Mouse (Mus musculus) lung, postnatal 0 days (tissue): ENCODE results near the gene Chic1. TPM values are rescaled to one million over a fixed set of nuclear protein-coding genes. Genes with fewer than 3 reads are reported as not detected.

Experiments
- ATAC-seq: fragments of 200-750 bp; cut with Nextera tagmentation; 2 replicates; pipeline ENCODE4 v1.8.0; 2017; ENCODE audit warnings: moderate library complexity
- DNase-seq: peaks from one replicate; pipeline ENCODE4 v3.0.0-alpha.2; 2016; ENCODE audit warnings: low spot score
- H3K27ac ChIP-seq: fragments of 300-500 bp; sonication (generic); 2 replicates; pipeline ENCODE4 v1.5.1; 2014; ENCODE audit warnings: antibody characterized with exemption, mild to moderate bottlenecking, low read length, mixed read lengths
- H3K27me3 ChIP-seq: fragments of 300-500 bp; sonication (generic); replicated peaks from 2 replicates; pipeline ENCODE4 v1.6.1; 2014; ENCODE audit warnings: low read length, mixed read lengths; ENCODE audit not compliant: insufficient read depth
- H3K36me3 ChIP-seq: fragments of 300-500 bp; sonication (generic); 2 replicates; pipeline ENCODE4 v1.6.1; 2014; ENCODE audit warnings: low read length, mixed read lengths; ENCODE audit not compliant: insufficient read depth
- H3K4me1 ChIP-seq: fragments of 300-500 bp; sonication (generic); 2 replicates; pipeline ENCODE4 v1.6.1; 2014; ENCODE audit warnings: antibody characterized with exemption, low read depth, low read length, mixed read lengths; ENCODE audit not compliant: insufficient read depth
- H3K4me2 ChIP-seq: fragments of 300-500 bp; sonication (generic); replicated peaks from 2 replicates; pipeline ENCODE4 v1.6.1; 2014; ENCODE audit warnings: low read depth, mild to moderate bottlenecking, low read length, moderate library complexity, mixed read lengths
- H3K4me3 ChIP-seq: fragments of 300-500 bp; sonication (generic); 2 replicates; pipeline ENCODE4 v1.5.1; 2014; ENCODE audit warnings: low read depth, low read length
- H3K9ac ChIP-seq: fragments of 300-500 bp; sonication (generic); replicated peaks from 2 replicates; pipeline ENCODE4 v1.6.1; 2014; ENCODE audit warnings: low read depth, mild to moderate bottlenecking
- H3K9me3 ChIP-seq: fragments of 300-500 bp; sonication (generic); 2 replicates; pipeline ENCODE4 v1.6.1; 2016; ENCODE audit warnings: low read length, mixed read lengths
- CTCF ChIP-seq: IDR thresholded peaks from 2 replicates; pipeline ENCODE4 v1.5.1; 2016; ENCODE audit warnings: antibody characterized with exemption, mild to moderate bottlenecking
- EP300 ChIP-seq: IDR thresholded peaks from 2 replicates; pipeline ENCODE4 v1.6.1; 2016; ENCODE audit warnings: antibody characterized with exemption, mild to moderate bottlenecking, control low read depth
- whole genome bisulfite sequencing: fragments of 180-500 bp; shearing (Covaris S2); extraction: QIAGEN DNeasy Blood & Tissue Kit; methylation state at CpG from one replicate; pipeline ENCODE4 v1.1.7; 2014; 5-methylcytosine and 5-hydroxymethylcytosine counted together
- polyA plus RNA-seq: library from polyadenylated mRNA; unstranded; fragments of >200 nt; fragmentation: Nextera tagmentation; extraction: Ambion mirVana; gene quantifications from 2 replicates; pipeline ENCODE4 v1.2.1, GENCODE M21; 2015

The Chic1 gene
- polyA plus RNA-seq, 1 experiment from 2014 or later, result 0.66 TPM

DNA sequence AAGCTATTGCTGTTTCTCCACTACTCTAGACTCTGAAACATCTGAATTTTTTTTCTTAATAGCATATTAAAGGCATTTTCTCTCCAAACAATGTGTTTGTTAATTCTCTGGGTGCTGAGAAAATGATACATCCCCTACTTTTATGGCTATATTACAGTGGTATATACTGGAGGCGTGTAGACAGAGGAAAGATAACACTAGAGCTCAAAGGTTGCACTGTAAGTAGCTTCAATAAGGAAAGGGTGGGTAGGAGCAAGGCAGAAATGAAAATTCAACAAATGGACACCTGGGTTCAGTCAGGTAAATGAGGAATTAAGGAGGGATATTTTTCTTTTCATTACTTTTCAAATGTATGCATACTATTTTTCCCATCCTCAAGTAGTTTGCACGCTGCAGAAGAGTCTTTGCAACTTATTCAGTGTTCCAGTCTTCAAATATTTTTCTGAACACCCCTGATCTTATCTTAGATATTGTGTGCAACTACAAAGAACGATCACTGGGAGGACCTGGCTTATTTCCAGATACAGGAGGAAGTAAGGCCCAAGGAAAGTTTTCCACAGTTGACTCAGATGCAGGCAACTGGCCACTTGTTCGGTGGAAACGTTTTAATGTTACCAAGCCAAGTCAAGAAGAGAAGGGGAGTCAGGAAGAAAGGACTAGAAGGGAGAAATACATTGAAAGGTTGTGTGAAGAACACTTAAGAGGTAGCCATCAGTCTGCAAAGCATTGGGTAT is 25.0 kb upstream of the Chic1 start:
- no peaks in the 10 kb centered on the region; the same call in 1 of the 2 replicates for H3K27me3 ChIP-seq
- H3K36me3 ChIP-seq, result no peaks in the 10 kb centered on the region
- WGBS, result 26% methylated on average over 5 of the region's 5 CpGs
- H3K4me2 ChIP-seq, result no peak overlapping the region
- no peaks in the 10 kb centered on the region for H3K4me1 ChIP-seq
- H3K9me3 ChIP-seq, result no peaks in the 10 kb centered on the region
- ATAC-seq (no peak), DNase-seq (no peak)
- no peak overlapping the region for H3K4me3 ChIP-seq
- H3K27ac ChIP-seq, result no peak overlapping the region
- TF ChIP-seq CTCF (no peak), EP300 (no peak)
- no peak overlapping the region for H3K9ac ChIP-seq

GRCm38 (mm10) chrX:103341369-103342113 is 14.7 kb upstream of the Chic1 start:
- DNase-seq (no peak), ATAC-seq (no peak)
- Histone ChIP-seq H3K27ac (no peak overlapping the region), H3K27me3 (no peaks in the 10 kb centered on the region), H3K4me1 (no peaks in the 10 kb centered on the region), H3K36me3 (no peaks in the 10 kb centered on the region), H3K4me2 (no peak overlapping the region), H3K4me3 (no peak overlapping the region), H3K9ac (no peak overlapping the region), H3K9me3 (no peaks in the 10 kb centered on the region)
- TF ChIP-seq CTCF, result no peak
- TF ChIP-seq EP300, result no peak
- WGBS, result 57% methylated on average over 3 of the region's 3 CpGs

DNA sequence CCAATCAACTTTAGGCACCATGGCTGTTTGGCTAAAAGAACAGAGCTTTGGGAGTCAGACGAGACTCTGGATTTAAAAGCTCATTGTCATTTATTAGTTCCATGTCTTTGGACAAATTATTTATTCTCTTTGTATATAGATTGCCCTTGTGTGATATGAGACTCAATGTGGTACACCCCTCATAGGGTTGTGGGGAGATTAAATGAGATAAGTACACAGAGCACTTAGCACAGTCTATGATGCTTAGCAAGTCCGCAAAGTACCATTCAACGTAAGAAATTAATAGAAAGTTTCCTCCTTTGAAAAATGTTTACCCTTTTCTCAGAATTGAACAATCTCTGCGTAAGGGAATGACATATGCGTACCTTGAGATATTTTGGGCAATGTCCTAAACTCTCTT is 492 bp upstream of the Chic1 start:
- Histone ChIP-seq H3K27ac (no peak overlapping the region), H3K27me3 (peaks cover 2% of the 10 kb centered on the region), H3K4me1 (no peaks in the 10 kb centered on the region), H3K4me3 (peak overlapping the region; percentile 53), H3K9me3 (no peaks in the 10 kb centered on the region), H3K4me2 (peak overlapping the region; percentile 68), H3K36me3 (no peaks in the 10 kb centered on the region), H3K9ac (no peak overlapping the region)
- no peak for TF ChIP-seq CTCF
- TF ChIP-seq EP300, result no peak
- DNase-seq, result no peak
- no peak for ATAC-seq
- 31% methylated on average over 5 of the region's 5 CpGs for WGBS

DNA sequence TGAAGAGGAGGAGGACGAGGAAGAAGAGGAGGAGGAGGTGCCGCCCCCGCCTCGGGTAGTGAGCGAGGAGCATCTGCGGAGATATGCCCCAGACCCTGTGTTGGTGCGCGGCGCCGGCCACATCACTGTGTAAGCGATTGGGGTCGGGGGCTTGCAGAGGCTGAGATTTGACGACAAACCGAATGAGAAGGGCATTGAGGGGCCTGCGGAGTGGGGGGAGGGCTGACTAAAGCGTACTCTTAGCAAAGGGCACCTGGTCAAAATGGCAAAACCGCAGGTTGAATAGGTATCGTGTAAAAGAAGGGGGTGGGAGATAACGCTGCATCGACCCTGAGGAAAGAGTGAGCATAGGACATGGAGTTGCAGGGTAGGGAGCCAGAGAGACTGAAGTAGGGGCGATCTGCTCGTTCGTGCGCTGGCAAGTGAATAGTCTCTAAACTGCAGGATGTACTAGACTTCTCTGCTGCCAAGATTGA is 523 bp downstream of the Chic1 start:
- no peaks in the 10 kb centered on the region for H3K9me3 ChIP-seq

GRCm38 (mm10) chrX:103366201-103366600 is 9.9 kb downstream of the Chic1 start:
- ATAC-seq (no peak), DNase-seq (peak; percentile 7)
- Histone ChIP-seq H3K4me2 (no peak overlapping the region), H3K9ac (no peak overlapping the region), H3K9me3 (no peaks in the 10 kb centered on the region), H3K4me1 (no peaks in the 10 kb centered on the region), H3K27ac (no peak overlapping the region), H3K4me3 (no peak overlapping the region), H3K27me3 (no peaks in the 10 kb centered on the region; the same call in 1 of the 2 replicates), H3K36me3 (no peaks in the 10 kb centered on the region)
- WGBS, result 52% methylated on average over 5 of the region's 5 CpGs
- TF ChIP-seq EP300, result no peak
- TF ChIP-seq CTCF, result no peak

More for the DNA sequence above, 523 bp downstream of the Chic1 start:
- Histone ChIP-seq H3K9ac (no peak overlapping the region), H3K4me3 (peak overlapping the region; percentile 53), H3K27me3 (peaks cover 2% of the 10 kb centered on the region; the same call in 1 of the 2 replicates), H3K4me2 (peak overlapping the region; percentile 68), H3K27ac (no peak overlapping the region), H3K36me3 (no peaks in the 10 kb centered on the region), H3K4me1 (no peaks in the 10 kb centered on the region)
- 10% methylated on average over 24 of the region's 24 CpGs for WGBS
- DNase-seq (no peak), ATAC-seq (peak; percentile 21; the same call in 1 of the 2 replicates)
- TF ChIP-seq CTCF, result no peak
- TF ChIP-seq EP300, result no peak

DNA sequence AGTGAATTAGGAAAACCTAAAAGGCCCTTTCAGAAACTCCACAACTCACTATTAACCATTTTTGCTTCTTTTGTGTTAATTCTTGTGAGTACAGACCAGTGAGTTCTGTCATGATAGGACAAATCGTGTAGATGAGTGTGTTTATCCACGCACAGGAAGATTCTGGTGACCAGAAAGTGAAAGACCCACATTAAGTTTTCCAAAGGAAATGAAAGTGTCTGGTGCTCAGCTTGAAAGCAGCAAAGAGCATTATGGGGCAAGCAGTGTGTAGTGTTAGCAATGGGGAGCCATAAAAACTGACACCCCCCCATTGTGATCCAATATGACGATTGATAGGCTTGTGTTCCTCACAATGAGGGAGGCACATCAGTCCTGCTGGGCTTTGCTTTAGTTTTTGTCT is 12.4 kb downstream of the Chic1 start:
- Histone ChIP-seq H3K9ac (no peak overlapping the region), H3K27ac (no peak overlapping the region), H3K4me2 (no peak overlapping the region), H3K9me3 (no peaks in the 10 kb centered on the region), H3K36me3 (no peaks in the 10 kb centered on the region), H3K4me3 (no peak overlapping the region), H3K4me1 (no peaks in the 10 kb centered on the region), H3K27me3 (no peaks in the 10 kb centered on the region; the same call in 1 of the 2 replicates)
- TF ChIP-seq CTCF (no peak), EP300 (no peak)
- DNase-seq, result no peak
- ATAC-seq, result no peak
- WGBS, result 67% methylated on average over 3 of the region's 3 CpGs
